Mouse (Mus musculus): ENCODE data around the gene Cpm. TPM values are rescaled to one million over a fixed set of nuclear protein-coding genes. Genes with fewer than 3 reads are reported as not detected.

Gene Cpm
- total RNA-seq, 2 experiments from 2014 or later: 5.1 to 5.3 TPM

DNA sequence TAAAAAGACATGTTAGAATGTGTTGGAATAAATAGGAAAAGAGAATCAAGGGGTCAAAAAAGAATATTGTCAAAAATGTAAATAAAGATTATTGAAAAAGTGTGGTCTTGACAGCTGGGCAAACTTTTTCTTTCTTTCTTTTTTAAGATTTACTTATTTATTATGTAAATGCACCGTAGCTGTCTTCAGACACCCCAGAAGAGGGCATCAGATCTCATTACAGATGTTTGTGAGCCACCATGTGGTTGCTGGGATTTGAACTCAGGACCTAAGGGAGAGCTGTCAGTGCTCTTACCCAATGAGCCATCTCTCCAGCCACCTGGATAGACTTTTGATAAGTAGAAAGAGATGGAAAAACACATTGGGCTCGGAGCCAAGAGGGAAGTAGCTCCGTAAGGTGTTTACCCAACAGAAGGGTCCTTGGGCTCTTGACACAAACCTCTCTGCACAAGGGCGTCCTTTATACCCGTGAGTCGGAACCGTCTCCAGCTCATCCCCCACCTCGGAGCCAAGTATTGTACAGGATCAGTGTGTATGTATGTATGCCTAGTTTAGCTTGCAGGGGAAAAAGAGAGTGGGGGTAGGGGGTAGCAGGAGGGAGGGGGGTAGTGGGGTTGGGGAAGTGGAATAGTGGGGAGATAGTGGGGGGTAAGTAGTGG is 24.5 kb upstream of the Cpm start:
- no peak for DNase-seq
- intact Hi-C loops (cut with DNase I): no loop called here

DNA sequence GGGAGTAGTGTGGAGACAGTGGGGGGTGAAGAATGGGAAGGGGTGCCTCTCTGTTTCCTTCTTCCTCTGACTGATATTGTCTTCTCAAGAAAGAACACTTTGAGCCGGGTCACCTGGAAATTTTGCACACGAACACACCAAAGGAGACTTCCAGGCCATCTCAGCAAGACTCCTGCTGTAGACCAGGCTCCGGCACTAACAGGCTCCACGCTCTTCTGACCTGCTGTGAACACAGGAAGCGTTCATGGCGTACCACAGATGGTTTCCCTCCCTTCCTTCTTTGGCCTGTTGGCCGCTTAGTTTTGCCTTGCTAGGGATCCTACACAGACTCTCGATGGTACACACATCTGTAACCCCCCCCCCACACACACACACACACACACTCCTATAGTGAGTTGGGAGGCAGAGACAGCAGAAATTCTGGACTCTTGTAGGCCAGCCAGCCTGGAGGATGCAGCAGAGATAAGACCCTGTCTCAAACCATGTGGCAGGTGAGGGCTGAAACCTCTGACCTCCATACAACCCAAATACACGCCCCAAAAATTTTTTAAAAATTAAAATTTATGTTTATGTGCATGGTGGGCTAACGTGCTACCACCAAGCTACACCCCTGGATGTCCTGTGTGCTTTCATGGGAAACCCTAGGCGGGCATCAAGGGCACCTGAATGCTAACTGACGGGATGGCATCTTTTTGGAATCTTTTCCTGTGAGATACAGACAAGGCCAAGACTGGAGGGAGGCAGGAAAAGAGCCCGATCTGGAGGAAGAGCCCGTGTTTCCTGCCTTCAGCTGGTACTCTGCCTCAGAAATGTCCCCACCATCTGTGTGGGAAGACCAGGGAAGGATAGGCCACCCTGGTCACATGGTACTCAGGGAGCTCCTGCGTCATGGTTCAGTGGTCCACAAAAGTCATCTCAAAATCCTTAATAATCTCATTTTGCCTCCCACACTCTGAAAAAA is 23.7 kb upstream of the Cpm start:
- no peak for DNase-seq
- intact Hi-C loops (cut with DNase I): no loop called here

- DNase-seq: no peak
- intact Hi-C loops (cut with DNase I): no loop called here
Observed at GRCm38 (mm10) chr10:117606423-117606822, 22.9 kb upstream of the Cpm start.

DNA sequence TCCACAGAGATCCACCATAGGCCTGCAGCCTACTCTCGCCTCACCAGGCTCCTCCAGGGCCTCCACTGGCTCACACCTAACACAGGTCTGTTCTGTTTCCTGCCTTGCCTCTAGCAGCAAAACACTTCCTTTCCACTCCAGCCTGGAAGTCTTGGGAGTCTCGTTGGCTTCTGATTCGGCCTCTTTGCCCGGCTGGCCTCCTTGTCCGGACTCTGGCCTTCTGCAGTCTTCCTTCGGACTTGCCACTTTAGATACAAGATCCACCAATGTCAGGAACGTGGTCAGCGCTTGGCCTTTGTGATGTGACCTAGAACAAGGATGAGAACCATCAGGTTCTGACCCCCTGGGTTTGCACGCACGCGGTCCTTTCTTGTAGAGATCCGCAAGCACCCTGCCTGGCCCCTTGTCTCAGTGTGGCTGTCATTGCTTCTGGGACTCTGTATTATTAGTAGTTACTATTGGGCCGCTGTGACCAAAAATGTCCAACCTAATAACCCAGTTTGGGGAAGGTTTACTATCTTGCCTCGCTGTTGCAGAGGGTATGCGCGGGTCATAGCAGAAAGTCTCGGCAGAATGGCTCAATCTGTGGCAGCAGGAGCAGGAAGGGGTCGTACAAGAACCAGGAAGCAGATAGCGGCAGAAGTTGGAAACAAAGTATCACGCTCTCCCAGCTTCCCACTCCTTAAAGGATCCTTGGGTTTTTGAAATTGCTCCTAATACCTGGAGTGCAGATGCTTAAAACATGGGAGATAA is 22.1 kb upstream of the Cpm start:
- no peak for DNase-seq
- intact Hi-C loops (cut with DNase I): no loop called here

DNA sequence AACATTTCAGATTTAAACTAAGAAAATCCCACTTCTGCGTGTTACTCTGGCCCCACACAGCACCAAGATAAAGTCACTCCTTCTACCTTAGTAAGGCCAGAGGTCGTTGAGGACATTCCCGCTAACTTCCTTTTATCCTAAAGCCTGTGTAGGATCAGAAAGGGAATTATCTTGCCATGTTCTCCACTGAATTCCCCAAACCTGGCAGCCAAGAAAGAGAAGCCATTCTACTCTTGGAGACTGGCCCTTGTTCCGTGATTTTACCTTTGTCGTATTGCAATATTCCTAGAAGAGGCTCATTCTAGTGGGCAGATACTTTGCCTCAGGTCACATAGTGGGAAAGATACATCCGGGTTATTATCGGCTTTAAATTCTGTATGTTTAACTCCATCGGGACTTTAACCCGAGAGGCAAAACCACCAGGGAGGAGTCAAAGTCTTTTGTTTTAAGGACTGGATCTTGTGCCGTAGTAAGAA is 21.5 kb upstream of the Cpm start:
- no peak for DNase-seq
- intact Hi-C loops (cut with DNase I): no loop called here

DNA sequence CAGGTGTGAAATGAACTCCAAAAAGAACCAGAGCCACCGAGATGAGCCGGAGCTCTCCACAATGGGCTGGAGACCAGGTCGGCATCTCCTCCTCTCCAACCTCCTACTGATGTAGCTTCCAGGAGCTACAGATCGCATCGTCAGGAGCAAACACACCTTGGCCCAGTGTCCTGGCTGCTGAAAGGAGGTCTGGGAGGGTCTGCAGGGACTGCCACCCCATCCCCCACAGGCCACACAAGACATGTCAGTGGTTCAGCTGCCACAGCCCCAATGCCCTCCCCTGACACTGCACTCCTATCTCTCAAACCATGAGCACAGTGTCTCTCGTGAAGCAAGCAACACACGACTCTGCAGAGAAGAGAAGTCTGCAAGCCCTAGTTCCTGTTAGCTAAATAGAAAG is 20.8 kb upstream of the Cpm start:
- intact Hi-C loops (cut with DNase I): no loop called here
- DNase-seq: no peak

GRCm38 (mm10) chr10:117608988-117609809 is 20.1 kb upstream of the Cpm start:
- intact Hi-C loops (cut with DNase I): no loop called here
- no peak for DNase-seq

GRCm38 (mm10) chr10:117609810-117610090 is 19.6 kb upstream of the Cpm start:
- intact Hi-C loops (cut with DNase I): no loop called here

DNA sequence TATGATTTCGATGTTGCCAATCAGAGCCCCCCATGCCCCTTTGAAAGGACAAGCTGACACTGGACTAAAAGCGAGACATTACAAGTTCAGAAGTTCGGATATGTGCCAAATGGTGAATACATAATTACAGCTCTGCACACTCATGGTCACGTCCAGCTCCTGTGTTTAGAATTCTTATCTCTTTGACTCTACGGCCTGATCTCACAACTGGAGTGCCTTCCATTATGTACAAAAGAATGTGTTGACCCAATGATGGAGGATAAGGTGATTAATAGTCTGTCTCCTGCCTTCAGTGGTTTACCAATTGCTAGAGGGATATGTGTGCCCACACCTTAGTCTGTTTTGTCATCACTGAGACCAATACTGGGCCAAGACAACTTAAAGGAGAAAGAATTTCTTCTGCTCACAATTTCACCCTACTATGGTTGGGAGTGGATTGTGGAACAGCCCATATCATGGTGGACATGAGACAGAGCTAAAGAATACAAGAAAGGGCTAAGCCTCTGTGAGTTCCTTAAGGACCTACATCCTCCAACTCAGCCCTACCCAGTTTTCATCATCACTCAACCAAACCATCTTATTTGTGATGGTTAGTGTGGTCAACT is 19.0 kb upstream of the Cpm start:
- intact Hi-C loops (cut with DNase I): no loop called here
- DNase-seq: no peak

More at GRCm38 (mm10) chr10:117609810-117610090, 19.6 kb upstream of the Cpm start:
- no peak for DNase-seq

GRCm38 (mm10) chr10:117610794-117611384 is 18.4 kb upstream of the Cpm start:
- intact Hi-C loops (cut with DNase I): no loop called here
- no peak for DNase-seq

DNA sequence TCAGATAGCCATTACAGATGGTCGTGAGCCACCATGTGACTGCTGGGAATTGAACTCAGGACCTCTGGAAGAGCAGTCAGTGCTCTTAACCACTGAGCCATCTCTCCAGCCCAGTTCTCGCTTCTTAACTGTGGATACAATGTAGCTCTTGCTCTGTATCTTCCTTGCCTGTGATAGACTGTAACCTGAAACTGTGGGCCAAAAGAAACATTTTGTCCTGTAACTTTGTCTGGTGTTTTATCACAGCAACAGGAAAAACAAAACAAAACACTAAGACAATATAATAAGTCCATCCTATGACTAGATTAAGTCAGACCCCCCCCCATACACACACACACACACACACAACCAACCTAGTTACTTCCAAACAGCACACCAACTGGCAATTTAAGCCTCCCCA is 17.8 kb upstream of the Cpm start:
- intact Hi-C loops (cut with DNase I): no loop called here
- DNase-seq: no peak

- intact Hi-C loops (cut with DNase I): no loop called here
- DNase-seq: no peak
Observed at GRCm38 (mm10) chr10:117611976-117612375, 17.3 kb upstream of the Cpm start.

- DNase-seq: no peak
- intact Hi-C loops (cut with DNase I): no loop called here
Observed at GRCm38 (mm10) chr10:117612621-117613584, 16.4 kb upstream of the Cpm start.

DNA sequence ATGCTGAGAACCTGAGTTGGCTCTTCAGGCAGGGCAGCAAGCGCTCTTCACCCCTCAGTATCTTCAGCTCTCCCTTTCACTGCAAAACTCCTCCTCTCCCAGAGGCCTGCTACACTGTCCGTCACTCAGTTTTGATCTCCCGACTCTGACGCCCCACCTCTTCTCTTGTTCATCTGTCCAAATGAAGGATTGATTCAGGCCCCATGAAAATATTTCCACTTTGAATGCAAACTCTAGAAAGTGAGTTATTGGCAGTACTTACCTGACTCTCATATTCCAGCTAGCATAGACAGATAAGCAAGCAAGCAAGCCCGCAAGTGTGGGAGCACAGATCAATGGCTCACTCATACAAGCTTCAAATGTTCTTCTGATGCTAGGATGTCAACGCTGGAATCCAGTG is 15.3 kb upstream of the Cpm start:
- DNase-seq: no peak
- intact Hi-C loops (cut with DNase I): no loop called here

DNA sequence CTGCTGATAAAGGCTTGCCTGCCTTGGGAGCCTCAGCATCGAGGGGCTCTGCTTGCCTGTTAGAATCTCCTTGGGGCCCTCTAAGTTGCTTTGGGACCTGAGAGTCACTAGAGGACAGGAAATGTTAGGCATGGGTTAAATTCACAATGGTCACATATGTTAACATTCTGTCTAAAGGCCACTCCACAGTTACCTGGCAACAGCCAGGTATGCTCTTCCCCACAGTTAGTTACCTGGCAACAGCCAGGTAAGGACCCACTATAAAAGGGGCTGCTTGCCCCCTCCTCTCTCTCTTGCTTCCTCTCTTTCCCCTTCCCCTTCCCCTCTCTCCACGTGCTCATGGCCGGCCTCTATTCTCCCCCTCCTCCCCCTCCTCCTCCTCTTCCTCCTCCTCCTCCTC is 14.9 kb upstream of the Cpm start:
- intact Hi-C loops (cut with DNase I): no loop called here
- DNase-seq: no peak

GRCm38 (mm10) chr10:117615239-117615638 is 14.1 kb upstream of the Cpm start:
- intact Hi-C loops (cut with DNase I): no loop called here

GRCm38 (mm10) chr10:117615746-117616145 is 13.6 kb upstream of the Cpm start:
- intact Hi-C loops (cut with DNase I): no loop called here

More at GRCm38 (mm10) chr10:117615239-117615638, 14.1 kb upstream of the Cpm start:
- no peak for DNase-seq

DNA sequence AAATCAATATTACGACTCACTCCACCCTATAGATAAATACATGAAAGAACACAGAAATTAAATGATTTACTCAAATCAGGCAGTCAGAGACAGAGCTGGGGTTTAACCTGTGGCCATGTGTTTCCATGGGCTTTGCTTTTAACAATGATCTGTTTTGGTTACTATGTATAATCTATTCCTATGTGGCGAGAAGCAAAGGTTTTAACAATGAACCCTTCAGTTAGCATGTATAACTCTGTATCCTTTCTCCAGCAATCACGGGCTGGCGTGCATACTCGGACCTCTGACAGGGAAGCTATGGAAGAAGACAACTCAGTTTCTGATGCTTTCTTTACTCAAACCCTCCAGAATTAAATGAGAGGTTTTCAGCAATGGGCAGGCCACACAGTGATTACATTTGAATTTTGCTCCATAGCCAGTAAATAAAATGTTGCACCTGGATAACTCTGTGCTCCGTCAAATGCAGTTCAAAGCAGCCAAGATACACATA is 13.1 kb upstream of the Cpm start:
- intact Hi-C loops (cut with DNase I): no loop called here
- DNase-seq: no peak

More at GRCm38 (mm10) chr10:117615746-117616145, 13.6 kb upstream of the Cpm start:
- DNase-seq: no peak

Data from heart, postnatal 14 days (tissue).